8 mouse cellular contexts compared by ENCODE assay signal in the genomic region with DNA sequence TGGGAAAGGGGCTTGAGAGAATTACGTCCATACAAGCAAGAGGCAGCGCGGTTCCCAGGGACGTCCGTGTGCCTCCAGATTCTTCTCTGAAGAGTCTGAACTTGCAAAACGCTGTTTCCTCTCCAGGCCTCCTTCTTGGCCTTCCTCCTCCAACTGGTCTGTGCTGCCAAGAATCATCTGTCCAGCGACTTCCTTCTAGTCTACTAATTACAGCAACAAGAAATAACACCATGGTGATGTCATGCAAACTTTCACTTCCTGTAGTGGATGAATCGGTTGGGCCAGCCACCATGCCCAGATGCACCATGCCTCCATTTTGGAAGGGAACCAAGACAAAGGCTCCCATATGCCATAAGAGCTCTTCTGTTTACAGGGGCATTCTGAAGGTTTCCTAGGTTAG.
DNase-seq lines count a peak whose midpoint lies in the region; ATAC-seq lines count a peak whose summit lies in the region.

No protein-coding gene starts in this region.

- peak; percentile 24 for DNase-seq in adrenal gland, postnatal 14 days
- no peak for DNase-seq in adrenal gland, adult 8-10 months
- DNase-seq in lung, postnatal 10 days: peak; percentile 86
- DNase-seq in cerebellum, adult 8-10 months: no peak
- no peak for DNase-seq in spleen, postnatal 10 days (ENCODE audit: low spot score in 2 of 2)

- H3K9me3 ChIP-seq in intestine, embryonic 15.5 days: no peaks in the 10 kb centered on the region

- no peak overlapping the region for H3K9ac ChIP-seq in intestine, embryonic 15.5 days

- H3K4me2 ChIP-seq in intestine, embryonic 15.5 days (replicated peaks): no peak overlapping the region

- peak overlapping the region; percentile 57 for H3K27ac ChIP-seq in brown adipose tissue, adult 24 weeks (replicated peaks; ENCODE audit: low read depth, low read length)
- H3K27ac ChIP-seq in intestine, embryonic 15.5 days: peak overlapping the region; percentile 71

- no peak overlapping the region for H3K4me3 ChIP-seq in brown adipose tissue, adult 24 weeks (ENCODE audit: insufficient read depth, low read depth, low read length)
- no peak overlapping the region for H3K4me3 ChIP-seq in intestine, embryonic 15.5 days (replicated peaks)

- peak; percentile 23; the same call in 1 of the 2 replicates for ATAC-seq in intestine, embryonic 15.5 days
- ATAC-seq in activated CD4-positive, CD25-positive, alpha-beta regulatory T cell, adult 4 months: no peak

- no peaks in the 10 kb centered on the region for H3K27me3 ChIP-seq in intestine, embryonic 15.5 days (replicated peaks)

- WGBS in intestine, embryonic 15.5 days: 51% methylated on average over 8 of the region's 8 CpGs

- H3K4me1 ChIP-seq in brown adipose tissue, adult 24 weeks (ENCODE audit: control insufficient read depth, insufficient read depth, insufficient read length, low read length): peaks cover 18% of the 10 kb centered on the region
- peaks cover 31% of the 10 kb centered on the region for H3K4me1 ChIP-seq in intestine, embryonic 15.5 days (replicated peaks)

- no peaks in the 10 kb centered on the region for H3K36me3 ChIP-seq in intestine, embryonic 15.5 days

Comparison
In these comparisons a context has a peak if more than half of its experiments do, and no peak if none do; other contexts are left out.
1. DNase-seq: peak in adrenal gland, postnatal 14 days (single experiment) and lung, postnatal 10 days (single experiment); none in adrenal gland, adult 8-10 months (single experiment), cerebellum, adult 8-10 months (single experiment) and spleen, postnatal 10 days (0 of 2).